Mouse (Mus musculus): ENCODE measurements around the gene Taf12.

- TF ChIP-seq CTCF (IDR thresholded peaks at IDR 0.05; ENCODE audit: borderline replicate concordance, insufficient read depth, low read depth, low read length) (no peak), POLR2A (IDR thresholded peaks at IDR 0.05; ENCODE audit: borderline replicate concordance, insufficient read depth, low read length) (no peak)
Observed at GRCm38 (mm10) chr4:132251596-132251995, 22.6 kb upstream of the Taf12 start.
